Mouse (Mus musculus) ES-E14 (cell line): Measurements from ENCODE around the gene Rad50.

Experiments used
- CHD2 ChIP-seq: IDR thresholded peaks from 2 replicates; pipeline ENCODE4 v1.6.1; 2014; ENCODE audit warnings: mild to moderate bottlenecking, low read depth, low read length, inconsistent platforms
- HCFC1 ChIP-seq: IDR thresholded peaks from 2 replicates; pipeline ENCODE4 v1.6.1; 2012; ENCODE audit warnings: low read length, inconsistent platforms, borderline replicate concordance; ENCODE audit not compliant: insufficient read depth
- MAFK ChIP-seq: IDR thresholded peaks from 2 replicates; pipeline ENCODE4 v1.6.1; 2014; ENCODE audit warnings: mild to moderate bottlenecking, low read depth, low read length, inconsistent platforms; ENCODE audit not compliant: insufficient read depth
- ZC3H11A ChIP-seq: IDR thresholded peaks from 2 replicates; pipeline ENCODE4 v1.6.1; 2012; ENCODE audit warnings: low read depth, mild to moderate bottlenecking, inconsistent platforms, low read length, borderline replicate concordance

DNA sequence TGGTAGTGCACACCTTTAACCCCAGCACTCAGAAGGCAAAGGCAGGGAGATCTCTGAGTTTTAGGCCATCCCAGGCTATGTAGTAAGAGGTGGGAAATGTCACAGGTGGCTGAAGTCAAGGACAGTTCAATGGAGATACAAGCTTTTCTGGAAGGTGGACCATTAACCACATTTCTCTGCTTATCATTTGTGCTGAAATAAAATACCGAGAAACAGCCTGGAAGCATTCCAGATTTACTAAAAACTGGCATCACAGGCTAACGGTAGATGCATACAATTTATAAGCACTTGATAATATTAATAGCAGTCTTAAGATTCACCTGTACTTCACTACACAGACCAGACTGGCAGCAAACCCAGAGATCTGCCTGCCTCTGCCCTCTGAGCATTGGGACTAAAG is 54.7 kb downstream of the Rad50 start:
- TF ChIP-seq CHD2 (no peak), ZC3H11A (no peak), HCFC1 (no peak), MAFK (no peak)
